Mouse (Mus musculus) E14TG2a.4 (cell line): Measurements from ENCODE around the gene Dync1i1.

ENCODE experiments used
- CTCF ChIP-seq: conservative IDR thresholded peaks from 2 replicates; pipeline ENCODE4 v1.5.1; 2014; ENCODE audit warnings: low read length
- NANOG ChIP-seq: IDR thresholded peaks from 2 replicates; pipeline ENCODE4 v1.6.1; 2014; ENCODE audit warnings: borderline replicate concordance, low read length, mixed read lengths
- POU5F1 ChIP-seq: IDR thresholded peaks from 2 replicates; pipeline ENCODE4 v1.6.1; 2014; ENCODE audit warnings: low read length, borderline replicate concordance

DNA sequence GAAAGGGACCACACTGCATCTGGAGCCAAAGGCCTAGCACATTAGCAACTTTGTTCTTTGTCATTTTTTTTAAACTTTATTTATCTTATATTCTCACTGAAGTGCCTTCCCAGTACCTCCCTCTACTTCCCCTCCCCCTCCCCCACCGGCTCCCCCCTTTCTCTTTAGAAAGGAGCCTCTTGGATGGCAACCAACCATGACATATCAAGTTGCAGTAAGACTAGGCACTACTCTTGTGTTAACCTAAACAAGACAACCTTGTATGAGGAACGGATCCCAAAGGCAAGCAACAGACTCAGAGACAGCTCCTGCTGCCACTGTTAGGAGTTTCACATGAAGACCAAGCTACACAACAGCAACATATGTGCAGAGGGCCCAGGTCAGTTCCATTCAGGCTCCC is 105.3 kb downstream of the Dync1i1 start:
- TF ChIP-seq CTCF (no peak), POU5F1 (no peak), NANOG (no peak)
